Mouse (Mus musculus) midbrain, embryonic 14.5 days (tissue): Measurements from ENCODE around the gene Tsnax. TPM values are rescaled to one million over a fixed set of nuclear protein-coding genes. Genes with fewer than 3 reads are reported as not detected.
A peak's percentile ranks its signal among the peaks of the same experiment; 100 is the strongest.

Experiments used
- ATAC-seq: fragments of 200-750 bp; cut with Nextera tagmentation; 2 replicates; pipeline ENCODE4 v1.8.0; 2017; ENCODE audit warnings: moderate number of reproducible peaks, moderate library complexity; ENCODE audit not compliant: low FRiP score, low TSS enrichment
- DNase-seq: peaks from one replicate; pipeline ENCODE4 v3.0.0-alpha.2; 2015
- H3K27ac ChIP-seq: fragments of 300-500 bp; sonication (generic); replicated peaks from 2 replicates; pipeline ENCODE4 v1.5.1; 2014; ENCODE audit warnings: mild to moderate bottlenecking, low read depth, low read length, moderate library complexity
- H3K27me3 ChIP-seq: fragments of 300-500 bp; sonication (generic); 2 replicates; pipeline ENCODE4 v1.6.1; 2014; ENCODE audit warnings: low read length, control low read depth, mixed read lengths; ENCODE audit not compliant: control insufficient read depth, insufficient read depth
- H3K36me3 ChIP-seq: fragments of 300-500 bp; sonication (generic); 2 replicates; pipeline ENCODE4 v1.6.1; 2014; ENCODE audit warnings: low read length, control low read depth; ENCODE audit not compliant: control insufficient read depth, insufficient read depth
- H3K4me1 ChIP-seq: fragments of 300-500 bp; sonication (generic); 2 replicates; pipeline ENCODE4 v1.6.1; 2014; ENCODE audit warnings: mild to moderate bottlenecking, antibody characterized with exemption, low read length, control low read depth; ENCODE audit not compliant: control insufficient read depth, insufficient read depth
- H3K4me2 ChIP-seq: fragments of 300-500 bp; sonication (generic); 2 replicates; pipeline ENCODE4 v1.6.1; 2014; ENCODE audit warnings: mild to moderate bottlenecking, low read length, moderate library complexity
- H3K4me3 ChIP-seq: fragments of 300-500 bp; sonication (generic); replicated peaks from 2 replicates; pipeline ENCODE4 v1.5.1; 2014; ENCODE audit warnings: low read depth, low read length
- H3K9ac ChIP-seq: fragments of 300-500 bp; sonication (generic); replicated peaks from 2 replicates; pipeline ENCODE4 v1.6.1; 2014; ENCODE audit warnings: mild to moderate bottlenecking, low read length, moderate library complexity
- H3K9me3 ChIP-seq: fragments of 300-500 bp; sonication (generic); 2 replicates; pipeline ENCODE4 v1.6.1; 2016; ENCODE audit warnings: low read length, control low read depth, mixed read lengths; ENCODE audit not compliant: control insufficient read depth
- WGBS: fragments of 180-500 bp; shearing (Covaris S2); extraction: QIAGEN DNeasy Blood & Tissue Kit; methylation state at CpG from one replicate; pipeline ENCODE4 v1.1.7; 2014; 5-methylcytosine and 5-hydroxymethylcytosine counted together
- polyA plus RNA-seq: library from polyadenylated mRNA; unstranded; fragments of >200 nt; fragmentation: Nextera tagmentation; extraction: Ambion mirVana; gene quantifications from 2 replicates; pipeline ENCODE4 v1.2.1, GENCODE M21; 2014

The Tsnax gene
- polyA plus RNA-seq, 1 experiment from 2014 or later = 242 TPM

DNA sequence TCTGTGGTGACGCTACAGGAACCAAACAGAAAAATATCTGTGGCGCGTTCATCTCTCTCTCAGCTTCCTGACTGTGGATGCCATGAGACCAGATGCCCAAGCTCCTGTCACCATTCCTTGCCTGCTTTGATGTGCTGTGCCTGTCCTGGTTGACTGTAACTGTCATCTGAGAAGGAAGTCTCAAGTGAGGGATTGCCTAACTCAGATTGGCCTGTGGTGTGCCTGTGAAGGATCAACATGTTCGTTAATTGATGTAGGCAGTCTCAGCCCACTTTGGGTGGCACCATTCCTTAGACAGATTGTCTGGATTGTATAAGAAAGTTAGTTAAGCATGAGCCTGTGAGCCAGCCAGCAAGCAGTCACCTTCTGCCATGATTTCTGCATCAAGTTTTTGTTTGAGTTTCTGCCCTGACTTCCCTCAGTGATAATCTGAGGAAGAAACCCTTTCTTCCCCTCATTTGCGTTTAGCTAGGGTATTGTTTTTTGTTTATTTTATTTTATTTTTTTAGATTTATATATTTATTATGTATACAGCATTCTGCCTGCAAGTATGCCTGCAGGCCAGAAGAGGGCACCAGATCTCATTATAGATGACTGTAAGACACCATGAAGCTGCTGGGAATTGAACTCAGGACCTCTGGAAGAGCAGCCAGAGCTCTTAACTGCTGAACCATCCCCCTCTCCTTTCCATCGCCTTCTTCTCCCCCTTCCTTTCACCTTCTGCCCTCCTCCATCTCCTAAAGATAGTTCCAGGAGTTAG, 55.5 kb downstream of the Tsnax start:
- ATAC-seq (no peak), DNase-seq (no peak)
- H3K27ac ChIP-seq = peak overlapping the region; percentile 49; the same call in 1 of the 2 replicates
- WGBS = 89% methylated on average over 6 of the region's 6 CpGs
- H3K9me3 ChIP-seq = no peaks in the 10 kb centered on the region
- H3K9ac ChIP-seq = no peak overlapping the region
- no peaks in the 10 kb centered on the region for H3K36me3 ChIP-seq
- no peak overlapping the region for H3K4me3 ChIP-seq
- H3K4me2 ChIP-seq = no peak overlapping the region
- no peaks in the 10 kb centered on the region for H3K27me3 ChIP-seq
- peaks cover 4% of the 10 kb centered on the region; the same call in 1 of the 2 replicates for H3K4me1 ChIP-seq

DNA sequence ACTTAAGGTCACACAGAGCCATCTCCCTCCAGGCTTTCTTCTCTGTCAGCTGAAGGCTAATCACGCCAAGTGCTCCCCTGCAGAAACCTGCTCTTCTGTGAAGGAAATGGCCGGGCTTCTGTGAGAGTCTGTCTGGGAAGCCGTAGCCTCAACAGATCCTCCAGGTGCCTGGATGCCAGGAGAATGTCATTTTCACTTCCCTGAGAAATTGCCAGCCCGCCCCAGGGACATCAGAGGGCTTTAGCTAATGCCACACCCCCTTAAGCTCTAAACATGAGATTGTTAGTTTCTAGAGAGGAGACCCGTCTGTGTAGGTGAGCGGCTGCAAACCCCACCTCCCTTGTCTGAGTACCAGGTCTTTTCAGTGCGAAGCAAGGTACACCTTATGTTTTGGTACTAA, 56.5 kb downstream of the Tsnax start:
- ATAC-seq = no peak

DNA sequence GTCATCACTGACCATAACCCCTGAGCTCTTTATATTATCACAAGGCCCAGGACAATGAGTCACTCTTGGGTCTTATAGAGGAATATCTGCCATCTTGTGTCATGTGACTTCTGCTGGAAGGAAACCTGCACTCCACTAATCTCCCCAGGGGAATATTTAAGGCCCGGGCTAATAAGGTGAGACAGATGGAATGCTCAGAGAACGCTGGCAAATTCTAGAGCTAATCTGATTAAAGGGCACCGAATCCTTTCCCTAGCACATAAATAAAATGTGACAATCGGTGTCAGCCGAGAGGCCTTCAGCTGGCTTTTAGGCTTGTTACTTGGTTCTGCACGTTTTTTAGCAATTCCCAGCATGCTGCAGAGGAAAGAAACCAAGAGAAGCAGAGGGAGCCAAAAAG, 56.9 kb downstream of the Tsnax start:
- H3K27ac ChIP-seq = no peak overlapping the region
- no peak overlapping the region for H3K4me2 ChIP-seq
- no peak overlapping the region for H3K9ac ChIP-seq
- no peaks in the 10 kb centered on the region for H3K27me3 ChIP-seq
- peak; percentile 31 for DNase-seq
- no peaks in the 10 kb centered on the region for H3K9me3 ChIP-seq
- 25% methylated on average over 6 of the region's 6 CpGs for WGBS
- H3K36me3 ChIP-seq = no peaks in the 10 kb centered on the region
- H3K4me1 ChIP-seq = peaks cover 4% of the 10 kb centered on the region; the same call in 1 of the 2 replicates
- H3K4me3 ChIP-seq = no peak overlapping the region
- ATAC-seq = no peak

More for the DNA sequence above, 56.5 kb downstream of the Tsnax start:
- 65% methylated on average over 7 of the region's 7 CpGs for WGBS
- H3K36me3 ChIP-seq = no peaks in the 10 kb centered on the region
- no peak overlapping the region for H3K9ac ChIP-seq
- H3K4me1 ChIP-seq = peaks cover 4% of the 10 kb centered on the region; the same call in 1 of the 2 replicates
- H3K27me3 ChIP-seq = no peaks in the 10 kb centered on the region
- H3K4me2 ChIP-seq = no peak overlapping the region
- H3K9me3 ChIP-seq = no peaks in the 10 kb centered on the region
- DNase-seq = no peak
- H3K4me3 ChIP-seq = no peak overlapping the region
- H3K27ac ChIP-seq = no peak overlapping the region

DNA sequence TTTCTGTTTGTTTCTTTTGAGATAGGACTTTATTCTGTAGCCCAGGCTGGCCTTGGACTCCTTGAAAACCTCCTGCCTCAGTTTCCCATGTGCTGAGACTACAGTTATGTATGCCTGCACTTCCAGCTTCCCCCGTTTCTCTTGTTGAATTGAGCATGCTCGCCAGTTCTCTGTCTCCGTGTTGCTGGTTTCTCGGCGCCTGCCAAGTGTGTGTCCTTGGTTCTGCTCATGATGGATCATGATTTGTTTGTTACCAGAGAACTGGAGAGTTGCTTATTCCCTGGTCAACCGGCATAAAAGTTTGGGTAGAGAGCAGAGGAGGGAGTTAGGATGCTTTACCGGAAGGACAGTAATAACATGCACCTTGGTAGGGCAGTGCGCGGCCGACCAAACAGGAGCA, 61.3 kb downstream of the Tsnax start:
- H3K27me3 ChIP-seq = no peaks in the 10 kb centered on the region
- no peak for ATAC-seq
- H3K27ac ChIP-seq = no peak overlapping the region
- no peak overlapping the region for H3K9ac ChIP-seq
- no peak overlapping the region for H3K4me2 ChIP-seq
- no peaks in the 10 kb centered on the region for H3K36me3 ChIP-seq
- WGBS = 94% methylated on average over 10 of the region's 10 CpGs
- no peak for DNase-seq
- H3K9me3 ChIP-seq = no peaks in the 10 kb centered on the region
- H3K4me1 ChIP-seq = peaks cover 11% of the 10 kb centered on the region; the same call in 1 of the 2 replicates
- no peak overlapping the region for H3K4me3 ChIP-seq

DNA sequence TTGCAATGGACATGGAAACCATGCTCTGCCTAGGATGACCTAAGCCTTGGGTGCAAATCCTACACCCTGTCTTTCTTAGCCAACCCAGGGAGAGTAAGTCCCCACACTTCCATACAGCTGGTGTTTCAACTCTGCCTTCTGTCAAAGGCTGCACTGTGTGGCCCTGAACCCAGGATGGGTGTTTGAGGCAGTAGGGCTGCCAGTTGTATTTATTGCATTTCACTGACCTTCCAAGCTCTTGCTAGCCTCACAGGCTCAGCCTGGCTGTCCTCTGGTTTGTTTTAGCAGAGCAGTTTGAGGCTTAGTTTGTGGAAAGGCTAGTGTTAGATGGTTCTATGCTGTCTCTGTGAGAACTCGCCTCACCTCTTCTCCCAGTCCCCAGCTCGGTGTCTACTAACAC, 61.8 kb downstream of the Tsnax start:
- H3K4me2 ChIP-seq = no peak overlapping the region
- H3K9ac ChIP-seq = no peak overlapping the region
- H3K36me3 ChIP-seq = no peaks in the 10 kb centered on the region
- peaks cover 9% of the 10 kb centered on the region; the same call in 1 of the 2 replicates for H3K4me1 ChIP-seq
- no peaks in the 10 kb centered on the region for H3K27me3 ChIP-seq
- WGBS = 87% methylated on average over 2 of the region's 2 CpGs
- ATAC-seq = no peak
- no peak for DNase-seq
- H3K4me3 ChIP-seq = no peak overlapping the region
- no peak overlapping the region for H3K27ac ChIP-seq
- no peaks in the 10 kb centered on the region for H3K9me3 ChIP-seq

DNA sequence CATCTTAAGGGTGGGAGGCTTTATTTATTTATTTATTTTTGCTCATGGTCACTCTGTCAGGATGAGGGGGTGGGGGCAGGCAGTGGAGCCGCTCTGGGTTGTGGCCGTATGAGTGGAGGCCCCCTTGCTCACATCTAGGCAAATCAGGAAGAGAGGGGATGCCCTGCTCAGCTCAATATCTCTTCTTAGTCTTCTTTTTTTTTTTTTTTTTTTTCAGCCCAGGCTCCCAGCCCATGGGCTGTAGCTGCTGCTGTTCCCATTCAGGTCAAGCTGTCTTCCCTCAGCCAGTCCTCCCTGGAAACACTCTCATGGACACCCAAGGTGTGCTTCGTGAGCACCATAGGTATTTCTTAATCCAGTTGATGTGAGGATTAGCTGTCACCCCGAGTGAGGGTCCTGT, 62.6 kb downstream of the Tsnax start:
- Histone ChIP-seq H3K36me3 (no peaks in the 10 kb centered on the region), H3K27me3 (no peaks in the 10 kb centered on the region), H3K9ac (no peak overlapping the region), H3K4me3 (no peak overlapping the region), H3K27ac (no peak overlapping the region), H3K4me2 (no peak overlapping the region), H3K4me1 (peaks cover 7% of the 10 kb centered on the region; the same call in 1 of the 2 replicates), H3K9me3 (no peaks in the 10 kb centered on the region)
- DNase-seq (no peak), ATAC-seq (no peak)
- WGBS = 72% methylated on average over 4 of the region's 4 CpGs

DNA sequence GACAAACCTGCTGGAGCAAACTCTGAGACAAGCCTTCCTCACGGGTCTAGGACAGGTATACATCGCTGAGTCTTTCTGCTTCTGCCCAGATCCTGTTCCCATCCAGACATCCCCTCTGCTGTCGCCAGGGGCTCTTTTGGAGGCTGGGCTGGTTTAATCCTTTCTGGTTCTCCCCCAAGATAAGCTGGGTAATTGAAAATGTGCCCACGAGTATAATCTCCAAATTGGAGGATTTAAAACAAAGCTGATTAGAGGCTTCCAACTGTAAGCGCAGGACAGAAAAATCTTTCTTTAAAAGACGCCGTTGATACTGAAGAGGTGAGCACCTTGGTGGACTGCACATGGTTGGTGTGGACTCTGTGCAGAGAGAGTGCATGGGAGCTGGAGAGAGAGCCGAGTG, 64.5 kb downstream of the Tsnax start:
- Histone ChIP-seq H3K9me3 (no peaks in the 10 kb centered on the region), H3K27me3 (no peaks in the 10 kb centered on the region), H3K27ac (peak overlapping the region; percentile 37; the same call in 1 of the 2 replicates), H3K4me2 (no peak overlapping the region), H3K4me3 (no peak overlapping the region), H3K4me1 (peaks cover 16% of the 10 kb centered on the region), H3K9ac (no peak overlapping the region), H3K36me3 (no peaks in the 10 kb centered on the region)
- 55% methylated on average over 8 of the region's 8 CpGs for WGBS
- ATAC-seq = no peak
- peak; percentile 42 for DNase-seq

DNA sequence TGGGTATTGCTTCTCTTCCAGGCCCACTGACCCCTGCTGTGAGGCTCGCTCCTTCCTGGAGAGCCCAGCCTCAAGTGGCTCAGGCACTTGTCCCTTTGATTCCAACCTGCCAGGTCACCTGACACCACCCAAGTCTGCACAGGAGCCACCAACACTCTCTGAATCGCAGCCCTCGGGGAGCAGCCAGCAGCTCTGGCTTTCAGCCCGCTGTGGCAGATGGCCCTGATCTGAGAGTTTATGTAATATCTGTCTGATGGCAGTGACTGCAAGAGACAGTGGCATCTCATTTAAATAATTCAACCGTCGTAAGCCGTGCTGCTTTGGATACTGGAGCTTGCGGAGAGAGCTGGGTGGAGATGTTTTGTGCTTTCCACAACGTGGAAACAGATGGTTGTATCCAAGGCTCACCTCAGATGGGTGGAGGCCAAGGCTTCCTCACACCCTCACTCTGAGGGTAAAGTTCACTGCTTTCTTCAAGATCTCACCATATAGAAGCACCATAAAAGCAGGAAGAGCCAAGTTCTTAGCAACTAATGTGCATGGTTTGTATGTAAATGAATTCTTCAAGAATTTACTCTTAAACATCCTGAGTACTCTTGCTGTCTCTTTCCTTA, 66.1 kb downstream of the Tsnax start:
- no peaks in the 10 kb centered on the region for H3K27me3 ChIP-seq
- ATAC-seq (peak; percentile 31; the same call in 1 of the 2 replicates), DNase-seq (peak; percentile 63)
- H3K9me3 ChIP-seq = no peaks in the 10 kb centered on the region
- H3K4me2 ChIP-seq = no peak overlapping the region
- no peak overlapping the region; the same call in 1 of the 2 replicates for H3K27ac ChIP-seq
- no peak overlapping the region for H3K9ac ChIP-seq
- no peaks in the 10 kb centered on the region for H3K36me3 ChIP-seq
- H3K4me3 ChIP-seq = no peak overlapping the region
- H3K4me1 ChIP-seq = peaks cover 16% of the 10 kb centered on the region
- WGBS = 31% methylated on average over 9 of the region's 9 CpGs
